Mouse (Mus musculus) lung, postnatal 0 days (tissue): ENCODE data around the gene Carmil3.

Experiments used
- CTCF ChIP-seq: IDR thresholded peaks from 2 replicates; pipeline ENCODE4 v1.5.1; 2016; ENCODE audit warnings: antibody characterized with exemption, mild to moderate bottlenecking
- EP300 ChIP-seq: IDR thresholded peaks from 2 replicates; pipeline ENCODE4 v1.6.1; 2016; ENCODE audit warnings: antibody characterized with exemption, mild to moderate bottlenecking, control low read depth

- TF ChIP-seq CTCF: no peak
- TF ChIP-seq EP300: no peak
These were observed 24.0 kb upstream of the Carmil3 start for GRCm38 (mm10) chr14:55466481-55466880.
